Mouse (Mus musculus) CH12.LX (cell line): ENCODE results near the gene Ankfy1.

ENCODE experiments used
- KAT2A ChIP-seq: IDR thresholded peaks from 2 replicates; pipeline ENCODE4 v1.6.1; 2012; ENCODE audit warnings: low read length, improper control_type of control experiment, inconsistent platforms; ENCODE audit not compliant: insufficient replicate concordance
- MYC ChIP-seq: IDR thresholded peaks from 2 replicates; pipeline ENCODE4 v1.6.1; 2011; ENCODE audit warnings: low read depth, mild to moderate bottlenecking, improper control_type of control experiment, low read length
- POLR2A ChIP-seq: IDR thresholded peaks from 2 replicates; pipeline ENCODE4 v1.6.1; 2011; ENCODE audit warnings: low read depth, mild to moderate bottlenecking, improper control_type of control experiment, low read length
- RCOR1 ChIP-seq: conservative IDR thresholded peaks from 2 replicates; pipeline ENCODE4 v1.6.1; 2012; ENCODE audit warnings: low read depth, mild to moderate bottlenecking, inconsistent platforms, low read length, improper control_type of control experiment
- USF2 ChIP-seq: conservative IDR thresholded peaks from 2 replicates; pipeline ENCODE4 v1.6.1; 2011; ENCODE audit warnings: low read depth, low read length, improper control_type of control experiment

DNA sequence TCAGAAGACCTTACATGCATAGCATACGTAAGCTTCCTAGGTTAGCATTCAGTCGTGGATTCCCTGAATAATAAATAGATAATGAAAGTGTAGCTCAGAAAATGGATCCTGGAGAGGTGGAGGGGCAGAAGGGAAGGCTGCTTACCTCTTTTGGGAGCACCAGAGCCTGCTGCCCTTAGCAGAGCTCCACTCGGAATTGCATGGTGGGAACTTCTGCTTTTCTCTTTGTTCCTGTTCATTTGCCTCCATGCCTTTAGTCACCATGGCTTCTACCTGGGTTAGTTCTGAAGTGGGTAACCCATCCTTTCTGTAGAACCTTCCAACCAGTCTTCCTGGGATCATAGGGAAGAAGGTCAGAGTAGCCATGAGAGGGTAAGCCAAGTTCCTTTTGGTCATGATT, 92.7 kb downstream of the Ankfy1 start:
- no peak for TF ChIP-seq POLR2A
- TF ChIP-seq USF2 = no peak
- TF ChIP-seq MYC = no peak
- TF ChIP-seq KAT2A = no peak
- TF ChIP-seq RCOR1 = no peak
